8 mouse cellular contexts compared by ENCODE assay signal in genomic region chr9:120691971-120692401, GRCm38 (mm10).
DNase-seq lines count a peak whose midpoint lies in the region; ATAC-seq and TF ChIP-seq lines count a peak whose summit lies in the region.

No protein-coding gene starts in this region.

- WGBS in embryonic facial prominence, embryonic 15.5 days = 12% methylated on average over 14 of the region's 14 CpGs
- WGBS in limb, embryonic 11.5 days = 16% methylated on average over 14 of the region's 14 CpGs
- WGBS in stomach, embryonic 14.5 days = 17% methylated on average over 14 of the region's 14 CpGs

- peaks cover 41% of the 10 kb centered on the region for H3K4me1 ChIP-seq in embryonic facial prominence, embryonic 15.5 days
- peaks cover 17% of the 10 kb centered on the region for H3K4me1 ChIP-seq in limb, embryonic 11.5 days (ENCODE audit: control insufficient read depth, insufficient read depth, low read length)
- H3K4me1 ChIP-seq in stomach, embryonic 14.5 days (ENCODE audit: control insufficient read depth, insufficient read depth, low read length) = peaks cover 26% of the 10 kb centered on the region

- peak overlapping the region; percentile 28 for H3K4me3 ChIP-seq in left cerebral cortex, adult 2 months
- peak overlapping the region; percentile 18 for H3K4me3 ChIP-seq in embryonic facial prominence, embryonic 15.5 days (replicated peaks)
- no peak overlapping the region for H3K4me3 ChIP-seq in limb, embryonic 11.5 days (ENCODE audit: low read depth, low read length)
- H3K4me3 ChIP-seq in stomach, embryonic 14.5 days (ENCODE audit: low read depth, low read length) = no peak overlapping the region

- intact Hi-C loops in left cerebral cortex, adult 2 months (cut with DNase I) = loop anchor here (2.0 to 5.0 kb wide), 2 partner anchors 43 to 245 kb away; no protein-coding TSS in a partner anchor
- intact Hi-C loops in left cerebral cortex, postnatal 14 days (cut with DNase I) = loop anchor here (5.0 kb wide), 1 partner anchor 245 kb away; no protein-coding TSS in a partner anchor

- DNase-seq in left cerebral cortex, adult 2 months (ENCODE audit: extremely low spot score in 1 of 2, low spot score in 2 of 2) = no peak
- DNase-seq in left cerebral cortex, postnatal 14 days (ENCODE audit: low spot score in 2 of 2) = no peak
- no peak for DNase-seq in limb, embryonic 11.5 days (ENCODE audit: low spot score)
- DNase-seq in yolk sac, embryonic 10.5 days (ENCODE audit: low spot score) = no peak
- DNase-seq in frontal cortex, postnatal 25 days (ENCODE audit: low spot score in 2 of 2) = no peak
- no peak for DNase-seq in ovary, postnatal 36 days (ENCODE audit: low spot score)

- no peaks in the 10 kb centered on the region for H3K27me3 ChIP-seq in embryonic facial prominence, embryonic 15.5 days
- no peaks in the 10 kb centered on the region for H3K27me3 ChIP-seq in limb, embryonic 11.5 days (ENCODE audit: control insufficient read depth, insufficient read depth, low read length)
- no peaks in the 10 kb centered on the region for H3K27me3 ChIP-seq in stomach, embryonic 14.5 days (ENCODE audit: control insufficient read depth, insufficient read depth, low read length)

- 0 out of 2 replicates have a peak, but pooled peaks cover 3% of the 10 kb centered on the region for H3K9me3 ChIP-seq in embryonic facial prominence, embryonic 15.5 days (replicated peaks)
- no peaks in the 10 kb centered on the region for H3K9me3 ChIP-seq in limb, embryonic 11.5 days (ENCODE audit: control insufficient read depth, low read length)
- no peaks in the 10 kb centered on the region for H3K9me3 ChIP-seq in stomach, embryonic 14.5 days (ENCODE audit: control insufficient read depth, low read depth, low read length)

- no peak for TF ChIP-seq CTCF in left cerebral cortex, adult 2 months (IDR thresholded peaks at IDR 0.05)

- peak overlapping the region; percentile 45; the same call in 1 of the 2 replicates for H3K27ac ChIP-seq in left cerebral cortex, adult 2 months
- H3K27ac ChIP-seq in embryonic facial prominence, embryonic 15.5 days (replicated peaks) = peak overlapping the region; percentile 97
- H3K27ac ChIP-seq in limb, embryonic 11.5 days (replicated peaks; ENCODE audit: low read depth, low read length) = peak overlapping the region; percentile 95
- peak overlapping the region; percentile 94 for H3K27ac ChIP-seq in stomach, embryonic 14.5 days (ENCODE audit: low read length)

- H3K9ac ChIP-seq in embryonic facial prominence, embryonic 15.5 days = no peak overlapping the region
- no peak overlapping the region for H3K9ac ChIP-seq in limb, embryonic 11.5 days (ENCODE audit: low read length)
- no peak overlapping the region for H3K9ac ChIP-seq in stomach, embryonic 14.5 days (replicated peaks; ENCODE audit: low read depth, low read length)

- ATAC-seq in embryonic facial prominence, embryonic 15.5 days (ENCODE audit: insufficient number of reproducible peaks, low FRiP score, low TSS enrichment, low read depth) = no peak
- peak; percentile 41 for ATAC-seq in limb, embryonic 11.5 days (ENCODE audit: insufficient number of reproducible peaks, low FRiP score, low TSS enrichment, low read depth)
- no peak for ATAC-seq in stomach, embryonic 14.5 days (ENCODE audit: insufficient number of reproducible peaks, insufficient read depth, low FRiP score, low read depth)

- H3K4me2 ChIP-seq in embryonic facial prominence, embryonic 15.5 days (replicated peaks) = peak overlapping the region; percentile 48
- peak overlapping the region; percentile 35; the same call in 1 of the 2 replicates for H3K4me2 ChIP-seq in limb, embryonic 11.5 days (ENCODE audit: low read depth, severe bottlenecking)
- H3K4me2 ChIP-seq in stomach, embryonic 14.5 days (replicated peaks; ENCODE audit: low read depth, low read length) = peak overlapping the region; percentile 35

- H3K36me3 ChIP-seq in embryonic facial prominence, embryonic 15.5 days = no peaks in the 10 kb centered on the region
- H3K36me3 ChIP-seq in limb, embryonic 11.5 days (ENCODE audit: control insufficient read depth, insufficient read depth, low read length) = no peaks in the 10 kb centered on the region
- no peaks in the 10 kb centered on the region for H3K36me3 ChIP-seq in stomach, embryonic 14.5 days (ENCODE audit: control insufficient read depth, insufficient read depth, low read length)

Comparison
In these comparisons a context has a peak if more than half of its experiments do, and no peak if none do; other contexts are left out.
1. H3K27ac ChIP-seq: peak in every context shown above with its lines; median percentile 97 in embryonic facial prominence, embryonic 15.5 days; 95 in limb, embryonic 11.5 days; 94 in stomach, embryonic 14.5 days; 45 in left cerebral cortex, adult 2 months.
2. H3K4me3 ChIP-seq: peak in left cerebral cortex, adult 2 months (single experiment) and embryonic facial prominence, embryonic 15.5 days (single experiment); none in limb, embryonic 11.5 days (single experiment) and stomach, embryonic 14.5 days (single experiment).
3. Peak in every context shown above with its lines, with median percentiles within 50 percentile points of each other: H3K4me2 ChIP-seq.